Mouse (Mus musculus) thymus, postnatal 0 days (tissue): ENCODE results near the gene Il1rap. TPM values are rescaled to one million over a fixed set of nuclear protein-coding genes. Genes with fewer than 3 reads are reported as not detected.

Source experiments
- DNase-seq: peaks from one replicate; pipeline ENCODE4 v3.0.0-alpha.2; 2015; ENCODE audit warnings: low spot score
- polyA plus RNA-seq: library from polyadenylated mRNA; unstranded; fragments of >200 nt; fragmentation: Nextera tagmentation; extraction: Ambion mirVana; gene quantifications from 2 replicates; pipeline ENCODE4 v1.2.1, GENCODE M21; 2015

Gene Il1rap
- polyA plus RNA-seq, 1 experiment from 2014 or later: 2.4 TPM

DNA sequence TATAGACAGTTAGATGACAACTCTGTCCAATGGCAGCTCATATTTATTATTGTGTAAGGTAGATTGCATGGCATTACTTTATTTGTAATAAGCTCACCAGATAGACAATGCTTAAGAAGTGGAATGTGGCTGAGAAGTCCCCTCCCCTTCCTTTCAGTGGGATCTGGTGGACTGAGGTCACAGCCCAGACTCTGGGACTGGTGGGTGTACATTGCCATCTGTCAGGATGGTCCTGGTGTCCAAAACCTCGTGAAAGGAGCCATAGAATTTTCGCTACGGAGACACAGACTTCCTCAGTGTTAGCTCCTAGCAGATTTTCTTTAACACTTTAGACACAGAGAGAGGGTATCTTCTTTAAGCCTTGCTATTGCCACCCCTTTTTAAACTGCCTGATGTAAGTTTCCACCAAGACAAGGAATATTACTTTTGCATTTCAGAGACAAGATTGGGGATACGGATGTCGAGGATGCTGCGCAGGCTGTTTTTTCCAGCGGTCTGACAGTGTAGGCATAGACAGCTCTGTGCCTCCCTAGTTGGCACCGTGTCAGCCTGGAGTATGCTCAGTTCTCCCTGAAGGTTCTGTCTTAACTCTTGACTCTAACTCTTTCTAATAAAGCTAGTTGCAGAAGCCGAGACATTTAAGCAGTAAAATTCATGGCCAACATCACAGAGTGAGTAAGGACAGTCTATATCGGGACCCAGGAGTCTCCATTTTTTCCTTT lies 31.2 kb downstream of the Il1rap start:
- no peak for DNase-seq

DNA sequence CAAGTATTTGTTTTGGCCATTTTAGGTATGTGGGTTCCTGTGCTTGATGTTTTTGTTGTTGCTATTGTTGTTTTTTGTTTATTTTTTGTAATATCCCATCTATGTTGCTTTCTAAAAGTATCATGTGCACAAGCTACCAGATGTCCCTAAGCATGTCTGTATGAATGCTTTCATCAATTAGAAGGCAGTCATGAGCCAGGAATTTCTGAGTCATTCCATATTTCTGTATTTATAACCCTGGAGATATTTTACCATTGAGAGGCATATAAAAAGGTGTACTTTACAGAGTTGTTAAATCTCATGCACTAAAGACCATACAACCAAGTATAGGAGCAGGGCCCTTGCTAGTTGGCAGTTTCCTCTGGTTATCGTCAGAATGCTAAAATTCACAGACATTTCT lies 41.6 kb downstream of the Il1rap start:
- no peak for DNase-seq

DNA sequence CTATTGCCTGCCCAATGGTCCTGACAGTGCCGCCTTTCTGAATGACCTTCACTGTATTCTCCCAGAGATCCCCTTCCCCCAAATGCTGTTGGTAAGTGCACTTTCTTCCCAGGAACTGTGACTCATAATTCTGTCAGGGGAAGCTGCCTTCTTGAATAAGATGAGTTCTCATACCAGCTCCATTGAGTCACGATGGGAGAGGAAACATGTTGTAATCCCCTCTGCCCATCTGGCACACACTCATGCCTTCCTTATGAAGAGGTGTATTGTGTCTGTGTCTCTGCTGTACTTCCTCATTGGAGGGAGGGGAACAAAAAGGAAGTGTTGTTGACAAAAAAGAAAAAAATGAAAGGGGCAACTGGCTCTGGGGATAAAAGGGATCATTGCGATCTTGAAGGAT lies 44.6 kb downstream of the Il1rap start:
- no peak for DNase-seq

DNA sequence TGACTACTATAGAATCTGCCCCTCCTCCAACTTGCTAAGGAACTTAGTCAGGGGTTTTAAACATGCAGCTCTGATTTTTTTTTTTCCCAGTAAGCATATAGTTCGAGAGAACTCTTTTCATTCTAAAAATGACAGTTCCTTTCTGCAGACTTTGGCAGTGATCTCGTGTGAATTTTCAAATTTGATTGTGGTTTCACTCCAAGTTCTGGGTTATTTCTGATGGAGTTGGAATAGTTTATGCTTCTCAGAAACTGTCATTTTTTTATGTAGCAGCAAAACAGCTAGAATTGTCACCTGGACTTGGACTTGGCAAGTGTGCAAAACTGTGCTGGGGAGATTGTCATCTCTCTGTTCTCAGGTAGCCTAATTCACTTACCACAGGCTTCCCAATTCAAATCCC lies 53.3 kb downstream of the Il1rap start:
- no peak for DNase-seq

DNA sequence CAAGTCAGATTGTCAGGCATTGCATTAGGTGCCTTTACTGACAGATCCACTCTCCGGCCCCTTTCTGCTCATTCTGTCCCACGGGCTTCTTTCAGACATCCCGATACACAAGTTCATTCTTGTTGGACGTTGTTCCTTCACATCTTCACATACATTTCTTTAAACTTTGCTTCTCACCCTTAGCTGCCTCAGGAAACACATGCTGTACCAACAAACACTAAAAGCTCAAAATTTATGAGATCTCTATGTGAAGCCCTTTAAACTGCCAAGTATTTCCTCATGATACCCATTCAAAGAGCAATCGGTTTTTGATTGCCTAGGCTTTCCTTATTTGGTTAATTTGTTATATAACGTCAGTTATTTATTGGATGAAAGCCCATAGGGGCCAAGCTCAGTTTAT lies 61.6 kb downstream of the Il1rap start:
- DNase-seq: no peak

DNA sequence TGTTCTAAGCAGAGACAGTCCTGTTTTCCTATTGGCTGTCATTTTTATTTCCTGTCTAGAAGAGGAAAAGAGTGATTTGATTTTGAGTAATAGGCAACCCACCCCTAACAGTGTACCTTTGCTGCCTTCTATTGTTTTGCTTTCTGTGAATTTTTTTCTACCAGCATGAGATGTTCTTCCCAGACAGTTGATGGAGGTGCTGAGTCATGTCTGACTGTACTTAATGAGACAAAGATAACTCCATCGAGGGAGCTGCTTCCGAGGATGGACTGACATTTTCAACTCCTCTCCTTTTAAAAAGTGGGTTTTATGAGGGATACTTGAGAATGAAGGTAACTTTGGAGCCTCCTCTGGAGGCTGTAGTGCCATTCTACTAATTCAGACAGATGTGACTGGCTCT lies 64.6 kb downstream of the Il1rap start:
- DNase-seq: no peak

DNA sequence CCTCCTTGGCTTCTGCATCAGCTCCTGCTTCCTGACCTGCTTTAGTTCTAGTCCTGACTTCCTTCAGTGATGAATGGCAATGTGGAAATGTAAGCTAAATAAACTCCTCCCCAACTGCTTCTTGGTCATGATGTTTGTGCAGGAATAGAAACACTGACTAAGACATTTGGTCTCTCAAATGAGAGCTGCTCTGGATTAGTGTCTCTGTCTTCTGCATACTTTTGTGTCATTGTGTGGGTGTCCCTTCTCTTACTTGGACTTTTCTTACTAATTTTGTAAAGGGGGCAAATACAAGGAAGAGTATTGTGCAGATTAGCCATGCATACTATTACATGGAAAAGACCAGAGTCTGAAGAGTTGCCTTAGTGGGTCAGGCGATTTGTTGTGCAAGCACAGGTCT lies 65.5 kb downstream of the Il1rap start:
- no peak for DNase-seq

DNA sequence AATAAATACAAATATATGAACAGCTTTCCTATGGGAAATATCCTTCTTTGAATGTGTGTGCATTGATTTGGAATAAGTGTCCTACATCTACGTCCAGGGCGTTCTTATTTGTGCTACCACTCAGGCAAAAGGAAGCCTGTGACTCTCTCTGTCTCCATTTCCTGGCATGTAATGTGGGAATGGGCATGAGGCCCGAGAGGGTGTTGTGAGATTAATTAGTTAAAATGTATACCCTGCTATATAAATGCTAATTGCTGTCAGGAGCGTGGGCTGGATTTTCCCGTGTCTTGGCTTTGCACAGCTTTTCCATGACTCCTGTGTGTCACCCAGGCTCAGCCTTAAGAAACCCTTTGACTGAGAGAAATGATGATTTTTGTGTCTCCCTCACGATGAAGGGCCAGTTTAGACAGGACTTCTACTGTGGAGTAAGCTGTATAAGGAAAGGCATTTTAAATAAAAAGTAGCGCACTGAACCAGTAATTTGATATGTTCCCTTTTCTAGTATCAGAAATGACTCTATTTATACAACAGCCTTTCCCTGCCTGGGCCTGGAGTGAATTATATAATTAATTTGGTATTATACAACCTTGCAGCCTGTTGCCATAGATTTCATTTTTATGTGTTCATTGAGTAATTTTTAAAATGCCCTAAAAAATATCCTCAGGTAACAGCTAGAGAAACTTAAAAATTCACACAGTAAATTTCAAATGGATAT lies 81.4 kb downstream of the Il1rap start:
- no peak for DNase-seq

DNA sequence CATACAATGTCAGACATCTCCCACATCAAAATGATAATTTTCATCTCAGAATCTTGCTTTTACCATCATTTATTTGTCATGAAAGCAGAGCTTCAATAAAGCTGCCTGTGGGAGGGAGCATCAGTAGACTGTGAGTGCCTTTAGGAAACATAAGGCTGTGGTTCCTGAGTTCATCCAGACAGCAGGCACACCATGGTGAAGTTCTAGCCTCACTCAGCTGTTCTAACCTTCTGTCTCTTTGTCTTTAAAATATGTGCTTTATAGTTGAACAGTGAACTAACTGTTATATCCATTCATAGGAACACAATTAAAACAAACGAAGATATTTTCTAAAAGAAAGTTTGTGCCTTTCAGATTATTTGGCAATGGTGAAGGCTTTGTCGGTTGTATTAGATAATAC lies 84.9 kb downstream of the Il1rap start:
- DNase-seq: no peak

DNA sequence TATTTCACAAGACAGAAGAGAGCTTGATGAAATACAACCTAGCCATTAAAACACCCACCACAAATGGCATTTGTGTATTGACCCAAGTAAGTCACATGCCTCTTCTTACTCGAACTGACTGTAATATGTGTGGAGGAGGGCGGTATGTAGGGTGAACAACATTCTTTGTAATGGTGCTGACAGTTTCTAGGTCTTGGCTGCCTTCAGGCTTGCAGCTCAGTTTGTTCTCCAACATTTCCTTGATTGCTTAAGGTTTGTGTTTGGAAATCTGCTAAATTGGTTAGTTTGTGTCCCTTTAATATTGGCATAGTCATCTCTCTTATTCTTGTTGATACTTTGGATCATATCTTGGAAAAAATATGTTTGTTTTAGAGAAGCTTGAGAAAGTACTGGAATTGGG lies 87.6 kb downstream of the Il1rap start:
- no peak for DNase-seq

DNA sequence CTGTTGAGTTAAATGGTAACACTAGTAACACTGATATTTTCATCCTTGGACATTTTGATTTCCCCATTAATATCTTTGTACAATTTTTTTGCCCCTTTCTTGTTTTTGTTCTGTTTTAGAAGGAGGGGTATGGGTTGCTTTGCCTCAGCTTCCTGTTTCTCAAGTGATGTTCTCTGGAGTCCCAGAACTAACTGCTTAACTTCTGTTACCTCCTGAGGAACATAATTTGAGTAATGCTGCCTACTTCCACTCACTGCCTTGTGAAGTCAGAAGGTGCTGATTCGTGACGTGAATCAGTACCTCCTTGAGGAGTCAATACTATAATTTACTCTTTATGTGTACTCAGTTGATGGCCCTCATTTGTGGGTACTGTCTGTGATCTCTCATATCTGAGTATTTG lies 98.9 kb downstream of the Il1rap start:
- no peak for DNase-seq

DNA sequence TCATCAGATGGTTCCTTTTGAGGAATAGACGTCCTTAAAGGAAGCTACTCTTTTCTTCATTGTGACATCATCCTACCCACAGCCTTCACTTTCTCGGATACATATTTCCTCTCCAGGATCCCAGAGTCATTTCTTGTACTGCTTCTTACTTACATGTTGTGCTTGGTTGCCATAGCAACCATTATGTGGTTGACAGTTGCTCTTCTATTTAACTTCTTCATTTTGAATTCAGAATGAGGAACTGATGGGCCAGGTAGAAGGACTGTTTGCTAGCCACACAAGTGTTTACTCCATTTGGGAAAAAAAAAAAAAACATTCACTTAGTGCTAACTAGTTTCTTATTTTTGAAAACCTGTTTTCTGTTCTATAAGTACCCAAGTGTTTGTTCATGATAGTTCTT lies 108.3 kb downstream of the Il1rap start:
- DNase-seq: no peak

DNA sequence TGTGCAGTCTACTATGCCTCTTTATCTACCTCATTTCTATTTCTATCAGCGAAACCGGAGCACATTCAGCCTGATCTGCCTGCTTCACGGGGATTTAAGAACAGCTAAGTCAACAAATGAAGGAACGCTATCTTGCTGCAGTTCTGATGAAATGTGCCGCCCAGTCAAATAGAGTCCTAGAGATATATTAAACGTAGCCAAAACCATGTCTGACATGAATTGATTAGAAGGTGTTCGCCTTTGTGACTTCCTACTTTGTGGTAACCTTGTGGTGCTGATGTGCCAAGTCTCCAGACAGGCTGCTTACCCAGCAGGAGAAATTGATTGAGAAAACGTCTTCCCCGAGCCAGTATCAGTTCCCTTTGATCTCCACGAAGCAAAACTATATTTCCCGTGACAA lies 109.8 kb downstream of the Il1rap start:
- DNase-seq: no peak

DNA sequence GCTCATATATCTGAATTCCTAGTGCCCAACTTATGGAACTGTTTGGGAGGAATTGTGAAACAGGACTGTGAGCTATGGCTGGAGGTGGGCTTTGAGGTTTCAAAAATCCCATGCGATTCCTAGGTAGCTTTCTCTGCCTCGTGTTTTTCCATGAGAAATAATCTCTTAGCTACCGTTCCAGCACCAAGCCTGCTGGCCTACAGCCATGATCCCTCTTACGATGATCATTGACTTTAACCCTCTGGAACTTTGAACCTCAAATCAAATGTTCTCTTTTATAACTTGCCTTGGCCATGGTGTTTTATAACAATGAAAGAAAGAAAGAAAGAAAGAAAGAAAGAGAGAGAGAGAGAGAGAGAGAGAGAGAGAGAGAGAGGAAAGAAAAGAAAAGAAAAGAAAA lies 116.6 kb downstream of the Il1rap start:
- no peak for DNase-seq

DNA sequence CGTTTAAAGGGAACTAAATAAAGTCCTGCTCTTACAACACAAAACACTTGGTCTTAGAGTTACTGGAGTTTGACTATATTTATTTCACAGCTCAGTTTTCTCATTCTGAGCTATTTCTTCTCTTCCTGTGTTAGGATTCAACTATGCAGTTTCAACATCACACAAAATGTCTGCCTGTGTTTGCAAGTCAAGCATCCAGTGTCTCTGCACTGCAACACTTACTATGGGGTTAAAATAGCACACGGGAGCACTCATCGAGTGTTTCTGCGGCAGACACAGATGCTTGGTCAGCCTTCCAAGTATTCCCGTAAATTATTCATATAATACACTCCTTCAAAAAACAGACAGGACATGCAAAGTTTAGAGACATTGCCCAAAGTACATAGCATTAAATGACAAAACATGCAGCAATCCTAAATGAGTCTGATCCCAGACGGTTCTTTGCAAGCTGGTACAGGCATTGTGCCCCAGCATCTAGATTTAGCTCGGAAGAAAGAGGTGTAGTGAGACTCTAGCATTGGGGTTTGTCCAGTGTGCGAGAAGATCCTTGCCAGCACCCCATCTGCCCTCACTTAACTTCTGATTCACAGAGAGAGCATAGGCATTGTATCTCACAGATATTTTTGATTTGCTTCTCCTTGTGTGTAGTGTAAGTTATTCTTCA lies 119.1 kb downstream of the Il1rap start:
- no peak for DNase-seq

DNA sequence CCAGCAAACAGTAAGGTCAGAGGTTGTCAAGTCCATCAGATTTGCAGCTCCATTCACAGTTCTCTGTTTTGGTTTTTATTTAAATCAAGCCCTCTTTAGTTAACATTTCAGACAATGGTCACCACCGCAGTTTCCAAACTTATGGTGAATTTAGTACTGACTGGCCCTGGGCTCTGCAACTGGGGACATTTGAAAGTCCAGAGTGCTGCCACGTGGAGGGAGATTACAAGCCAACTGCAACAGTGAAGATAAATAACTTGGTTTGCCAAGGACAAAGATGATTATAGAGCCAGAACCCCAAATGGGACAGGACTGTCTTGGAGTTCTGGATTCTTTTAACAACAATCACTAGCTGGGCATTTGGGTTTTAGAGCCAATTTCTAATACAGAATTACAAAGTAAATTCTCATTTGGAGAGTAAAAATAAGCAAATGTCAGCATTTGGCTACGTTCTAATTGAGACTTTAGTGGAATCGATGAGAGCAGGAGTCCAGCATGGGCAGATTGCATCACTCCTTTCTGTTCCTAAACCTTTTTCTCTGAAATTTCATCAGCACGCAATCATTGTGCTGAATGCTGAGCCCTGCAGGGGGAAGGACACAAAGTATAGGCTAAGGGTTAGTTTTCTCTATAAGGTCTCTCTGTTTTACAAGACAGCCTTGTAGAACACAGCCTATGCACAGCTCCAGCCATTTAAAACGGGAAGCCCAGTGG lies 124.3 kb downstream of the Il1rap start:
- DNase-seq: no peak

DNA sequence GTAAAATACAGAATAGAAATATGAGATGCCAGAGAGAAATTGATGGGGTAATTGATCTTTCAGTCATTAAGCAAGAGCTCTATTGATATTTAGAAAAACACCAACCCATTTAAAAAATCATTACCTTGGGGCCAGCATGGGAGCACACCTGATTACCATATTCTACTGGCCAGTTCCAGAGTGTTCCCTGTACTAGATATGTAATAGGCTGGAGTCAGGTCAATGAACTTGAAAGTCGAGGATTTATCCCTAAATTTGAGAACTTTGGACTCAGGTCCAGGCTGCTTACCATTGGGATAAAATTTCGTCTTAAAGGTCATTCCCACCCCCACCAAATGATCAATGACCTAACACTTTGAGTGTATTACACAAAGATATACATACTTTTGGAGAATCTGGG lies 125.0 kb downstream of the Il1rap start:
- DNase-seq: no peak

DNA sequence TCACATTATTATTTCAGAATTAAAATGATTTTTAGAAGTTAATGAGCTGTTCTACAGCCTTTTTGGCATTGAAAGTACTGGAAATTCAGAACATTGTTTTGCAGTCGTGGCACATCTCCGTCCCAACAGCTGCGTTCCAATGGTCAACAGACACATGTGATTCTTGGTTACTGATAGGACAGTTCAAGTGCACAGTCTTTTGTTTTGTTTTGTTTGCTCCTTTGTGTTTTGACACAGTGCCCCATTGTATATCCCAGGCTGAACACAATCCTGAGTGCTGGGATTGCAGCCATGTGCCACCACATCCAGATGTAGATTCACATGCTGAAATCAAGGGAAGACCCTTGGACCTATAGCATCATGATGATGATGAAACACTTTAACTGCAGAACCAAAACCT lies 129.4 kb downstream of the Il1rap start:
- DNase-seq: no peak

DNA sequence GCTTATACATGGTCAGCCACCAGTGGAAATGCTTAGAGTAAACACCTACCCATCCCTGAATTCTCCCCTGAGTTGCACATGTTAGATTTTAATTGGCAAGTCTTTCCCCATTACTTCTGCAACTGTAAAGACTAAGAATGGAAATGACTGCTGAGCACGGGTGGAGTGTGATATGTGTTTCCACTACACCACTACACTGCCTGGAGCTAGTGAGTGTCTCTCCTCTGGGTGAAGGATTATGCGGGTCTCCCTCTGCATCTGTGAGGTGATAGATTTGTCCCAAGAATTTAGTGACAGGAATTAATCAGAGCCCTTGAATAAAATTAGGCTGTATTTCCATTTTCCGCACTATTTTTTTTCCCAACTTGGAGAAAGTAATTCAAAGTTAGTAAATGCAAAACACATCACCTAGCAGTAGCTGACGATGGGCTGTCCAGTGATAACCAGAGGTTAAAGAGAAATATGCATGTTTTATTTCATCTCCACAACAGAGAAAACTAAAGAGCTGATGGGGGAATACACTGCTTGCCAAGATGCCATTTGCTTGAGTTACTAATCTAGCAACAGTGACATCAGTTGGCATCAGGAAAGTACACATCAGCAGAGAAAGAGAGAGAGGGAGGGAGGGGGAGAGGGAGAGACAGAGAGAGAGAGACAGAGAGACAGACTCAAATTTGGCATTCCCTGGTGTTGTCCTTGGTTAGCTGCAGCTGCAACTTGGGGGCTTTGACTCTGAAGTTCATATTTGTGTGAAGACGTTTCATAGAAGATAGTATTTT lies 132.2 kb downstream of the Il1rap start:
- no peak for DNase-seq

DNA sequence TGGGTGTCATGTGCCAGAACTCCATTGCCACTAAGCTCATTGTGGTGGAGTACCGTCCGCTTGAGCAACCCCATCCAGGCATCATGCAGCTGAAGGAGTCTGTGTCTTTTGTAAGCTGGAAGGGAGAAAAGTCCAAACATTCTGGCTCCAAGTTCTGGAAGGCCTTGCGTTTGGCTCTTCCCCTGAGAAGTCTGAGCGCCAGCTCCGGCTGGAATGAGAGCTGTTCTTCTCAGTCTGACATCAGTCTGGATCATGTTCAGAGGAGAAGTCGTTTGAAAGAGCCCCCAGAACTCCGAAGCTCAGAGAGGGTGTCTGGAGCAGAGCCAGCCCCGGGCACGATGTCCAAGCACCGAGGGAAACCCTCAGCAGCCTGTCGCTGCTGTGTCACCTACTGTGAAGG lies 141.0 kb downstream of the Il1rap start:
- DNase-seq: no peak
